Comparison of ENCODE assay signal across 8 mouse cellular contexts in the genomic region with DNA sequence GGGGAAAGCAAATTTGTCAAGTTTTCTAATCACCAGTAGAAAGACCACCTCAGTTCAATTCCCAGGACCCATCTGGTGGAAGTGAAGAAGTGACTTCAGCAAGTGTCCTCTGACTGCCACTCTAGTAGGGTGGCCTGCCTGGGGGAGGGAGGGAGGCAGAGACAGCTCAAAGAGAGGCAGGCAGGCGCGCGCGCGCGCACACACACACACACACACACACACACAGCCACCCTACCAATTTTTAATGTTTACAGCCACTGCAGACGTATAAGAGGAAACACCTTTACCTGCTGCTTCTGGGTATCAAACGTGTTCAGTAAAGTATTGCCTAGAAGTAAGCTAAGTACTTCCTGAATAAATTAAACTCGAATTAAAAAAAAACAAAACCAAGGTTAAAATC. TPM values are rescaled to one million over a fixed set of nuclear protein-coding genes. Genes with fewer than 3 reads are reported as not detected.
DNase-seq lines count a peak whose midpoint lies in the region; ATAC-seq and TF ChIP-seq lines count a peak whose summit lies in the region.

No protein-coding gene starts in this region.

- ATAC-seq in forebrain, embryonic 13.5 days, result peak; percentile 66
- peak; percentile 30 for ATAC-seq in intestine, embryonic 15.5 days
- peak; percentile 28; the same call in 1 of the 2 replicates for ATAC-seq in liver, postnatal 0 days
- ATAC-seq in neural tube, embryonic 13.5 days (ENCODE audit: low read depth), result peak; percentile 57

- peaks cover 28% of the 10 kb centered on the region for H3K4me1 ChIP-seq in forebrain, embryonic 13.5 days
- 0 out of 2 replicates have a peak, but pooled peaks cover 6% of the 10 kb centered on the region for H3K4me1 ChIP-seq in intestine, embryonic 15.5 days (replicated peaks)
- peaks cover 26% of the 10 kb centered on the region for H3K4me1 ChIP-seq in liver, postnatal 0 days (ENCODE audit: insufficient read depth)
- peaks cover 29% of the 10 kb centered on the region for H3K4me1 ChIP-seq in neural tube, embryonic 13.5 days (replicated peaks)

- H3K4me3 ChIP-seq in layer of hippocampus, adult 2 months, result peak overlapping the region; percentile 83
- H3K4me3 ChIP-seq in forebrain, embryonic 13.5 days, result peak overlapping the region; percentile 93
- H3K4me3 ChIP-seq in intestine, embryonic 15.5 days (replicated peaks), result peak overlapping the region; percentile 92
- H3K4me3 ChIP-seq in liver, postnatal 0 days (ENCODE audit: low read depth, low read length), result peak overlapping the region; percentile 95
- peak overlapping the region; percentile 73 for H3K4me3 ChIP-seq in neural tube, embryonic 13.5 days

- peak overlapping the region; percentile 68 for H3K4me2 ChIP-seq in forebrain, embryonic 13.5 days
- peak overlapping the region; percentile 60 for H3K4me2 ChIP-seq in intestine, embryonic 15.5 days (replicated peaks)
- H3K4me2 ChIP-seq in liver, postnatal 0 days (ENCODE audit: low read depth, low read length), result peak overlapping the region; percentile 73
- H3K4me2 ChIP-seq in neural tube, embryonic 13.5 days, result peak overlapping the region; percentile 71

- peak overlapping the region; percentile 92 for H3K9ac ChIP-seq in forebrain, embryonic 13.5 days
- peak overlapping the region; percentile 96 for H3K9ac ChIP-seq in intestine, embryonic 15.5 days
- peak overlapping the region; percentile 99 for H3K9ac ChIP-seq in liver, postnatal 0 days (replicated peaks)
- H3K9ac ChIP-seq in neural tube, embryonic 13.5 days, result peak overlapping the region; percentile 91

- WGBS in forebrain, embryonic 13.5 days, result 0% methylated on average over 9 of the region's 9 CpGs
- under 1% methylated on average over 9 of the region's 9 CpGs for WGBS in intestine, embryonic 15.5 days
- 4% methylated on average over 9 of the region's 9 CpGs for WGBS in liver, postnatal 0 days (ENCODE audit: insufficient replicate concordance)
- under 1% methylated on average over 9 of the region's 9 CpGs for WGBS in neural tube, embryonic 13.5 days

- H3K9me3 ChIP-seq in forebrain, embryonic 13.5 days (replicated peaks), result no peaks in the 10 kb centered on the region
- no peaks in the 10 kb centered on the region for H3K9me3 ChIP-seq in intestine, embryonic 15.5 days
- no peaks in the 10 kb centered on the region for H3K9me3 ChIP-seq in liver, postnatal 0 days (ENCODE audit: low read length)
- H3K9me3 ChIP-seq in neural tube, embryonic 13.5 days, result no peaks in the 10 kb centered on the region

- peak overlapping the region; percentile 90 for H3K27ac ChIP-seq in layer of hippocampus, adult 2 months
- peak overlapping the region; percentile 79 for H3K27ac ChIP-seq in forebrain, embryonic 13.5 days
- peak overlapping the region; percentile 93; the same call in 1 of the 2 replicates for H3K27ac ChIP-seq in intestine, embryonic 15.5 days
- H3K27ac ChIP-seq in liver, postnatal 0 days (ENCODE audit: low read depth), result peak overlapping the region; percentile 91; the same call in 1 of the 2 replicates
- peak overlapping the region; percentile 90 for H3K27ac ChIP-seq in neural tube, embryonic 13.5 days (replicated peaks)

- H3K36me3 ChIP-seq in forebrain, embryonic 13.5 days (ENCODE audit: poor library complexity, severe bottlenecking), result peaks cover 10% of the 10 kb centered on the region
- peaks cover 2% of the 10 kb centered on the region; the same call in 1 of the 2 replicates for H3K36me3 ChIP-seq in intestine, embryonic 15.5 days
- no peaks in the 10 kb centered on the region for H3K36me3 ChIP-seq in liver, postnatal 0 days (replicated peaks; ENCODE audit: insufficient read depth, low read length)
- H3K36me3 ChIP-seq in neural tube, embryonic 13.5 days, result peaks cover 12% of the 10 kb centered on the region

- DNase-seq in layer of hippocampus, adult 2 months (ENCODE audit: low spot score in 2 of 2), result peak in 1 of 2 experiments; percentile 12
- no peak for DNase-seq in layer of hippocampus, postnatal 36 days
- DNase-seq in cerebellum, adult 11 months, result peak; percentile 17
- DNase-seq in liver, postnatal 0 days, result peak; percentile 66
- DNase-seq in thymus, postnatal 36 days, result peak; percentile 42 to 53

- no peaks in the 10 kb centered on the region for H3K27me3 ChIP-seq in forebrain, embryonic 13.5 days
- no peaks in the 10 kb centered on the region for H3K27me3 ChIP-seq in intestine, embryonic 15.5 days (replicated peaks)
- no peaks in the 10 kb centered on the region for H3K27me3 ChIP-seq in liver, postnatal 0 days (ENCODE audit: insufficient read depth, low read length)
- no peaks in the 10 kb centered on the region for H3K27me3 ChIP-seq in neural tube, embryonic 13.5 days

- TF ChIP-seq CTCF in layer of hippocampus, adult 2 months (conservative IDR thresholded peaks at IDR 0.05), result no peak
- TF ChIP-seq CTCF in liver, postnatal 0 days (IDR thresholded peaks at IDR 0.05; ENCODE audit: low read depth), result no peak

- TF ChIP-seq EP300 in liver, postnatal 0 days (IDR thresholded peaks at IDR 0.05; ENCODE audit: low read depth), result no peak

RNA-seq across cellular contexts. Expression of gene Atxn7, which starts 1.2 kb away (rescaled TPM):
- total RNA-seq in layer of hippocampus, adult 2 months (2021), result 10 to 100 TPM; 25.7 to 31.6 TPM
- 10 to 100 TPM; 29.0 to 32.6 TPM for total RNA-seq in layer of hippocampus, postnatal 36 days (2021)
- polyA plus RNA-seq in forebrain, embryonic 13.5 days (2015; fragmentation: Nextera tagmentation; extraction: Ambion mirVana), result 4.2 and 5.9 TPM in 2 replicates
- polyA plus RNA-seq in intestine, embryonic 15.5 days (2015; fragmentation: Nextera tagmentation; extraction: Ambion mirVana), result 3.6 and 4.2 TPM in 2 replicates
- 2.0 and 2.1 TPM in 2 replicates for polyA plus RNA-seq in liver, postnatal 0 days (2015; fragmentation: Nextera tagmentation; extraction: Ambion mirVana)
- 2.8 and 4.4 TPM in 2 replicates for polyA plus RNA-seq in neural tube, embryonic 13.5 days (2015; fragmentation: Nextera tagmentation; extraction: Ambion mirVana)

RNA-seq across cellular contexts. Expression of gene Thoc7, which starts 1.6 kb away (rescaled TPM):
- total RNA-seq in layer of hippocampus, adult 2 months (2021), result 10 to 100 TPM; 92.5 to 96.8 TPM
- total RNA-seq in layer of hippocampus, postnatal 36 days (2021), result 100 to 1,000 TPM in 1 of 2 experiments, 10 to 100 TPM in 1; 93.8 to 101 TPM
- polyA plus RNA-seq in forebrain, embryonic 13.5 days (2015; fragmentation: Nextera tagmentation; extraction: Ambion mirVana), result 220 and 233 TPM in 2 replicates
- 184 and 196 TPM in 2 replicates for polyA plus RNA-seq in intestine, embryonic 15.5 days (2015; fragmentation: Nextera tagmentation; extraction: Ambion mirVana)
- polyA plus RNA-seq in liver, postnatal 0 days (2015; fragmentation: Nextera tagmentation; extraction: Ambion mirVana), result 113 and 123 TPM in 2 replicates
- 205 and 227 TPM in 2 replicates for polyA plus RNA-seq in neural tube, embryonic 13.5 days (2015; fragmentation: Nextera tagmentation; extraction: Ambion mirVana)

RNA-seq across cellular contexts. Expression of gene Gm281, which starts 45.8 kb away (rescaled TPM):
- total RNA-seq in layer of hippocampus, adult 2 months (2021), result not detected
- total RNA-seq in layer of hippocampus, postnatal 36 days (2021), result not detected
- polyA plus RNA-seq in forebrain, embryonic 13.5 days (2015; fragmentation: Nextera tagmentation; extraction: Ambion mirVana), result 0.08 TPM in 1 of 2 replicates, not detected in the other
- not detected in 2 replicates for polyA plus RNA-seq in intestine, embryonic 15.5 days (2015; fragmentation: Nextera tagmentation; extraction: Ambion mirVana)
- not detected in 2 replicates for polyA plus RNA-seq in liver, postnatal 0 days (2015; fragmentation: Nextera tagmentation; extraction: Ambion mirVana)
- polyA plus RNA-seq in neural tube, embryonic 13.5 days (2015; fragmentation: Nextera tagmentation; extraction: Ambion mirVana), result not detected in 2 replicates

Comparison
In these comparisons a context has a peak if more than half of its experiments do, and no peak if none do; other contexts are left out.
1. DNase-seq: peak in cerebellum, adult 11 months (single experiment), liver, postnatal 0 days (single experiment) and thymus, postnatal 36 days (2 of 2); none in layer of hippocampus, postnatal 36 days (0 of 2).
2. Peak in every context shown above with its lines, with median percentiles within 50 percentile points of each other: H3K27ac ChIP-seq, H3K4me3 ChIP-seq, ATAC-seq, H3K4me2 ChIP-seq and H3K9ac ChIP-seq.